Mouse (Mus musculus) hindbrain, embryonic 10.5 days (tissue): ENCODE measurements around the gene Exoc4. TPM values are rescaled to one million over a fixed set of nuclear protein-coding genes. Genes with fewer than 3 reads are reported as not detected.

ENCODE experiments used
- DNase-seq: peaks from one replicate; pipeline ENCODE4 v3.0.0-alpha.2; 2017; ENCODE audit warnings: low spot score
- H3K27ac ChIP-seq: fragments of 300-500 bp; sonication (generic); 2 replicates; pipeline ENCODE4 v1.5.1; 2016; ENCODE audit warnings: mild to moderate bottlenecking, moderate library complexity
- H3K27me3 ChIP-seq: fragments of 300-500 bp; sonication (generic); 2 replicates; pipeline ENCODE4 v1.6.1; 2016; ENCODE audit warnings: mild to moderate bottlenecking; ENCODE audit not compliant: poor library complexity, insufficient read depth, severe bottlenecking
- H3K36me3 ChIP-seq: fragments of 300-500 bp; sonication (generic); 2 replicates; pipeline ENCODE4 v1.6.1; 2016; ENCODE audit warnings: mild to moderate bottlenecking, moderate library complexity
- H3K4me1 ChIP-seq: fragments of 300-500 bp; sonication (generic); replicated peaks from 2 replicates; pipeline ENCODE4 v1.6.1; 2016; ENCODE audit warnings: mild to moderate bottlenecking
- H3K4me3 ChIP-seq: fragments of 300-500 bp; sonication (generic); 2 replicates; pipeline ENCODE4 v1.5.1; 2016; ENCODE audit warnings: mild to moderate bottlenecking, moderate library complexity
- H3K9me3 ChIP-seq: fragments of 300-500 bp; sonication (generic); 2 replicates; pipeline ENCODE4 v1.6.1; 2016; ENCODE audit warnings: mild to moderate bottlenecking, moderate library complexity
- WGBS: fragments of 180-500 bp; shearing (Covaris S2); methylation state at CpG from one replicate; pipeline ENCODE4 v1.1.7; 2016; 5-methylcytosine and 5-hydroxymethylcytosine counted together
- polyA plus RNA-seq: library from polyadenylated mRNA; unstranded; fragments of >200 nt; fragmentation: Nextera tagmentation; extraction: Ambion mirVana; gene quantifications from 2 replicates; pipeline ENCODE4 v1.2.1, GENCODE M21; 2016

Gene Exoc4
- polyA plus RNA-seq = 35.9 and 36.7 TPM in 2 replicates

DNA sequence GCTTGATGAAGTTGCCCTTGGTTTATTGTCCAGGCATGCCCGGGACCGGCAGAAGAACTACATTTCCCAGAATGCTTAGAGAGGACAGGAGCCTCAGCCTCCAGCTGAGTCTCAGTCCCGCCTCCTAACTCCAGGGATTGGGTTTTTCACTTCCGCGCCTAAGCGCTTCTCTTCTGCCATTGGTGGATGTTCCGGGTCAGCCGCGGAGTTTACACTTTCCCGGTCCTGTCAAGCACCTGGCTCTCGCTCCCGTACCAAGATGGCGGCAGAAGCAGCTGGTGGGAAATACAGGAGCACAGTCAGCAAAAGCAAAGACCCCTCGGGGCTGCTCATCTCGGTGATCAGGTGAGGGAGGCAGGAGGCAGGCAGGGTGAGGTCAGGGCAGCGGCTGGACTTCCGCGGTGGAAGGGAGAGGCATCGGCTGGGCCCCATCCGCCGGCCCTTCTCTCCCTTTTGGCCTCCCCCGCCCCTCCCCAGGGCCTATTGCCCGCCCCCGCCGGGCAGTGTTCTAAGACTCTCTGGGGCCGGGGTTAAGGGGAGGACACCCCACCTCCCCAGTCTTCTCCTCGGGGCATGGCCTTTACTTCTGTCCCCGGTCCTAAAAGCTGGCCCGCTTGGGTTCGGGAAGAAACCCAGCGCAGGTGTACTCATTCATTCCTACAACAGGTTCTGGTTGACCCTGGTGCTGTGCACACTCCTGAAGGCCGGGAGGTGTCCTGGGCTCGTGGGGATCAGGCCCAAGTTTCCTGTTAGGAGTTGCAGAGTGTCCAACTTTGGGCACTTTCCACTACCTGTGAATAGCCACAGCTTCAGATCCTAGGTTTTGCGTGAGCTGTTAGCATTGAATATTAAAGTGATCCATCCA, at the start of gene Exoc4:
TSS of gene Exoc4 (plus strand) at position 192 of the 865 bp plus-strand sequence.
- H3K4me1 ChIP-seq = peaks cover 12% of the 10 kb centered on the region
- H3K27ac ChIP-seq = peak within 1 kb of the TSS; percentile 96
- H3K27me3 ChIP-seq = no peaks in the 10 kb centered on the region
- peak; percentile 95 for DNase-seq
- WGBS = 2% methylated on average over 34 of the region's 34 CpGs
- H3K4me3 ChIP-seq = peak within 1 kb of the TSS; percentile 92
- H3K36me3 ChIP-seq = no peaks in the 10 kb centered on the region
- no peaks in the 10 kb centered on the region for H3K9me3 ChIP-seq

- no peak overlapping the region for H3K27ac ChIP-seq
- H3K4me1 ChIP-seq = no peaks in the 10 kb centered on the region
- H3K9me3 ChIP-seq = no peaks in the 10 kb centered on the region
- no peaks in the 10 kb centered on the region for H3K36me3 ChIP-seq
- WGBS = 76% methylated on average over 3 of the region's 3 CpGs
- no peaks in the 10 kb centered on the region for H3K27me3 ChIP-seq
- H3K4me3 ChIP-seq = no peak overlapping the region
- no peak for DNase-seq
Measured at GRCm38 (mm10) chr6:33218780-33219179, 30.1 kb upstream of the Exoc4 start.

DNA sequence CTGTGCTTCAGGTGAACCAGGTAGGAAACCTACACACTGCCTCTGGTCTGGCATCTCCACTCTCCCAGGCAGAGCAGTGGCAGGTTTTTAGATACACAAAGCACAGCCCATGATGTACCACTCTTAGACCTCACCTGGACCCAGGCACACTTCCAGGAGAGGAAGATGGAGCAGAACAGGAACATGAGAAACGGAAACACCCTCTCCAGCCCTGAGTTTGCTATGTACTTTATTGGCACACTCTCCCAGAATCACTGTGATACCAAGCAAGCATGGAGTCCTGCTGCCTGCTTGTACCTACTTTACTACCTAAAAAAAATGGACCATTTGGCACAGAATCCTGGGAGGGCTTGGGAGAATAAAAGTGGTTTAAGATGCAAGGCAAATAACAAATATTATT, 22.2 kb upstream of the Exoc4 start:
- 83% methylated on average over 1 of the region's 1 CpGs for WGBS
- no peak for DNase-seq
- no peak overlapping the region for H3K27ac ChIP-seq
- H3K9me3 ChIP-seq = no peaks in the 10 kb centered on the region
- no peak overlapping the region for H3K4me3 ChIP-seq
- H3K27me3 ChIP-seq = no peaks in the 10 kb centered on the region
- no peaks in the 10 kb centered on the region for H3K4me1 ChIP-seq
- H3K36me3 ChIP-seq = no peaks in the 10 kb centered on the region

DNA sequence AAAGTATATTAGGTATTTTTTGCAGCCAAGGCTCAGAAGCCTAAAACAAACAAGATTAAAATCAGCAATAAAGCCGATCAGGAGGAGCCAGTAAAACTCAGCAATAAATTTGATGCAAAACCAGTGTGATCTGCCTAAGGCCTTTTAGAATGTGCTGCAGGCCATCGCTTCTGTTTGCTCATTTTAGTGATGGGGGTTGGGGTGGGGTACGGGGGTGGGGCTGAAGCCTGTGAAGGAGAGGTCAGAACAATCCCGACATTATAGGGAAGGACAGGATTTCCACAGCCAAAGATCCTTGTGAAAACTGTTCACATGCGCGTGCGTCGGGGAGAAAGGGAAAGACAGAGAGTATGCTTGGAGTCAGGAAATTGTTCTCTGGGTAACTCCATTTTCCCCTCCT, 21.5 kb upstream of the Exoc4 start:
- Histone ChIP-seq H3K27ac (no peak overlapping the region), H3K36me3 (no peaks in the 10 kb centered on the region), H3K9me3 (no peaks in the 10 kb centered on the region), H3K4me1 (no peaks in the 10 kb centered on the region), H3K4me3 (no peak overlapping the region), H3K27me3 (no peaks in the 10 kb centered on the region)
- DNase-seq = no peak
- whole genome bisulfite sequencing = 63% methylated on average over 8 of the region's 8 CpGs

DNA sequence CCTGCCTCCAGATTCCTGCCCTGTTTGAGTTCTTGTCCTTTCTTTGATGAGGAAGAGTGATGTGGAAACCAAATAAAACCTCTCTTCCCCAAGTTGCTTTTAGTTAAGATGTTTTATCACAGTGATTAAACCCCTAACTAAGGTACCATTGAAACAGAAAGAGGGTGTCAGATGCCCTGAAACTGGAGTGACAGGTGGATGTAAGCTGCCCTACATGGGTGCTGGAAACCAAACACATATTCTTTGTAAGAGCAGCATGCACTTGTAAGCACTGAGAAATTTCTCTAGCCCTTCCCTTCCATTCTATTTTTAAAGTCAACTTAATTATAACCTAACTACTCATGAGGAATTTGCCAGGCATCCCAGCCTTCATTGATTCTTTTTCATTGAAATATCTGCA, 7.6 kb upstream of the Exoc4 start:
- no peaks in the 10 kb centered on the region for H3K9me3 ChIP-seq
- DNase-seq = no peak
- H3K4me1 ChIP-seq = no peaks in the 10 kb centered on the region
- H3K27ac ChIP-seq = no peak overlapping the region
- H3K36me3 ChIP-seq = no peaks in the 10 kb centered on the region
- H3K27me3 ChIP-seq = no peaks in the 10 kb centered on the region
- H3K4me3 ChIP-seq = no peak overlapping the region

GRCm38 (mm10) chr6:33244546-33244945, 4.3 kb upstream of the Exoc4 start:
- Histone ChIP-seq H3K27ac (no peak overlapping the region), H3K9me3 (no peaks in the 10 kb centered on the region), H3K27me3 (no peaks in the 10 kb centered on the region), H3K4me3 (no peak overlapping the region), H3K4me1 (peaks cover 5% of the 10 kb centered on the region), H3K36me3 (no peaks in the 10 kb centered on the region)
- 89% methylated on average over 3 of the region's 3 CpGs for WGBS
- DNase-seq = no peak

- Histone ChIP-seq H3K36me3 (no peaks in the 10 kb centered on the region), H3K4me3 (no peak overlapping the region), H3K4me1 (peaks cover 12% of the 10 kb centered on the region), H3K27ac (no peak overlapping the region), H3K27me3 (no peaks in the 10 kb centered on the region), H3K9me3 (no peaks in the 10 kb centered on the region)
- 88% methylated on average over 5 of the region's 5 CpGs for WGBS
- DNase-seq = no peak
Measured at GRCm38 (mm10) chr6:33247146-33247545, 1.7 kb upstream of the Exoc4 start.

DNA sequence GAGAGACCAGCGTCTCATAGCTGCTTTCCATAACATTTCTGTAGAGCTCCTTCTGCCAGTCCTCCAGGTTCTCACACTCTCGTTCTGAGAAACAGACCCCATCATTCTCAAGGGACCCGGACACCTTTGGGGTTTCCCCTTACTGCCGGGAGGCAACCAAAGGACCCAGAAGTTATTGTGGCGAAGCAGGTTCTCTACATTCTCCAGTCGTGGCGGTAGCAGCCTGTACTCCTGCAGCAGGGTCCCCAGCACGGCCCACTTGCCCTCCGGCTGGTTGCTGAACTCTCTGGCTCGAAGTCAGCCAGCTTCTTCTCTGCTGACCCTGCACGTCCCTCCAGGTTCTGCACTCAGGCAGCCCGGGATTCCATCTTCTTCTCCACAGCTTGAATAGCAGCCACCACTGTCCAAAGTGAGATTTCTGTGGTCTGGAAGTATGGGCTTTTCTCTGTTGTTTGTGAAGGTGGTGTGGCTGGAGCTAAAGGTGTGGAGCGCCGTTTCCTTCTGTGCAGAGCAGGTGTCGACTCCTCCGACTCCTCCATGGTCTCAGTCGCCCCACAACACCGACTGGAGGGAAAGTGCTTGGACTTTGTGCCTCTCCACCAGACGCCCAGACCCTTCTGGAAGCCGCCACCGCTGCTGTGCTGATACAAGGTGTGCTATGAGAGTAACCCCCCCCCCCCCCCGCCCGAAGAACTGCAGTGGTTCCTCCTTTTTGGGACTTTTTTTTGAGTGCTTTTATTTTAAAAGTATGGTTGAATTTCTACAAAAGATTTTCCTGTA, 1.1 kb upstream of the Exoc4 start:
- Histone ChIP-seq H3K4me1 (peaks cover 12% of the 10 kb centered on the region), H3K27ac (peak overlapping the region; percentile 45; the same call in 1 of the 2 replicates), H3K4me3 (no peak overlapping the region), H3K27me3 (no peaks in the 10 kb centered on the region), H3K9me3 (no peaks in the 10 kb centered on the region), H3K36me3 (no peaks in the 10 kb centered on the region)
- WGBS = 89% methylated on average over 23 of the region's 23 CpGs
- DNase-seq = no peak

DNA sequence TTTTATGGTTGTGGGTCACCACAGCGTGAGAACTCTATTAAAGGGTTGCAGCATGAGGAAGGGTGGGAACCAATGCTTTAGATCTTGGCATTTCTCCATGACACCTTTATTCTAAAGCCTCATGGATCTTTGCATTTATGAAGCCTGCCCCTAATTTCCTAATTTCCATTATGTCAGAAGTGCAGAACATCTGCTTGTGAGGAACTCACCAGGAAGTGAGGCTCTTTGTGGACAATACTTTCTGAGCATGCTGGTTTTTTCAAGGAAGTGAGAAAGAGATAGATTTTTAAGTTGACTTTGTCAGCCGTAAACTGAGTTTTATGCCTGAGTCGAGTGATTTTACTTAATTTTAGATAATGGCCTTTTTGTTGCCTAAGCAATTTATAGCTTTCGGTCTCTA, 7.8 kb downstream of the Exoc4 start:
- Histone ChIP-seq H3K27ac (no peak overlapping the region), H3K4me3 (no peak overlapping the region), H3K9me3 (no peaks in the 10 kb centered on the region), H3K27me3 (no peaks in the 10 kb centered on the region), H3K36me3 (no peaks in the 10 kb centered on the region), H3K4me1 (no peaks in the 10 kb centered on the region)
- WGBS = 94% methylated on average over 4 of the region's 4 CpGs
- DNase-seq = no peak

DNA sequence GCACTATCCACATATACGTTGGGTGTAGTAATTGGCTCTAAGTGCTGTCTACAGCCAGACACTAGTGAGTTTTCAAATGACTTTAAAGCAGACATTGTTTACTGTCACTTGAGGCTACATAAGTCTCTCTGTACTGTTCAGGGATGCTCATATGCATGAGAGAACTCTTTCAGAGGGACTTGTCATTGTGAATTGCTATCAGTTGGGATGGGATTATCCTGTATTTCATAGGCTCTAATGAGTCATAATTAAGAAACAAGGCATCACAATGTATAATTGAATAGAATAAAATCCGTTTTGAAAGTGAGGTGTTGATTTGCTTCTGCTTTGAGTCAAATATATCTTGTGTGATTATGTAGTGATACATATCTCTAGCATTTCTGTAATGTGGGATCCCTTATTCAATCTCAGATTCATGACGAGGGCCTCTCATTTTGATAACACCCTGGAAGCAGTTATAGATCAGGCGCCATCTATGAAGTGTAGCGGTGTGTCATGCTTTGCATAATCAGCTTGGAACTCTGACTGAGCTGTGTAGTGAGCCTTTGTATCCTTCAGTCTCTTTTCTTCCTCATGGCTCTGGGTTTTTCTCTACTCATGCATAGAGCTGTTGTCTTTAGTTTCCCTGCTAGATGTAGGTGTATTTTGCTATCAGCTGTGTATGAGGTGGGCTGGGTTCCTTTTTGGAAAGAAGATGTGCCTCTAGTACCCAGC, 8.3 kb downstream of the Exoc4 start:
- Histone ChIP-seq H3K4me1 (no peaks in the 10 kb centered on the region), H3K9me3 (no peaks in the 10 kb centered on the region), H3K27ac (no peak overlapping the region), H3K36me3 (no peaks in the 10 kb centered on the region), H3K27me3 (no peaks in the 10 kb centered on the region), H3K4me3 (no peak overlapping the region)
- DNase-seq = no peak
- 87% methylated on average over 5 of the region's 5 CpGs for WGBS

GRCm38 (mm10) chr6:33259926-33260325, 11.0 kb downstream of the Exoc4 start:
- Histone ChIP-seq H3K27me3 (no peaks in the 10 kb centered on the region), H3K4me1 (no peaks in the 10 kb centered on the region), H3K36me3 (peaks cover 3% of the 10 kb centered on the region; the same call in 1 of the 2 replicates), H3K4me3 (no peak overlapping the region), H3K27ac (no peak overlapping the region), H3K9me3 (no peaks in the 10 kb centered on the region)
- no peak for DNase-seq
- WGBS = 91% methylated on average over 5 of the region's 5 CpGs

GRCm38 (mm10) chr6:33261606-33262005, 12.7 kb downstream of the Exoc4 start:
- Histone ChIP-seq H3K4me1 (no peaks in the 10 kb centered on the region), H3K27ac (no peak overlapping the region), H3K4me3 (no peak overlapping the region), H3K9me3 (no peaks in the 10 kb centered on the region), H3K36me3 (peaks cover 6% of the 10 kb centered on the region; the same call in 1 of the 2 replicates), H3K27me3 (no peaks in the 10 kb centered on the region)
- DNase-seq = no peak
- 79% methylated on average over 3 of the region's 3 CpGs for WGBS
